ENCODE assay signal across 36 mouse cellular contexts in the genomic region with DNA sequence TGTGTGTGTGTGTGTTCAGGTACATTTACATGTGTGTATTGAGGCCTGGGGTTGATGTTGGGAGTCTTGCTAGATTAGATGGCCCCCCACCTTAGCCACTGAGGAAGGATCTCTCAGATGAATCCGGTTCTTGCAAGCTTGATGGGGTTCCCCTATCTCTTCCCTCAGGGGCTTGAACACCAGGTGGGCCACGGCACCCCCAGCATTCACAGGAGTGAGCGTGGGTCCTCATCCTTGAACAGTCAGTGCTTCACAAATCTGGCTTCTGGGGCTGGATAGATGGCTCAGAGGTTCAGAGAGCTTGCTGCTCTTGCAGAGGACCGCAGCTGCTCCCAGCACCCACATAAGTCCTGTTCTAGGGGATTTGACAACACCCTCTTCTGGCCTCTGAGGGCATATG. TPM values are rescaled to one million over a fixed set of nuclear protein-coding genes. Genes with fewer than 3 reads are reported as not detected.
"Had no signal": no experiment of that assay in that cellular context is flagged by ENCODE, and none has a peak within 500 bp of the region (broad histone marks: within the 10 kb centered on the region; RNA-seq: fewer than 3 reads in every experiment).

No protein-coding gene starts in this region.

- ATAC-seq: liver, embryonic 12.5 days; liver, postnatal 0 days; lung, postnatal 0 days; midbrain, embryonic 13.5 days; midbrain, embryonic 15.5 days; midbrain, embryonic 16.5 days had no signal

- H3K27ac ChIP-seq: limb, embryonic 12.5 days; limb, embryonic 13.5 days; limb, embryonic 15.5 days; liver, embryonic 12.5 days; liver, embryonic 13.5 days; liver, embryonic 14.5 days; liver, embryonic 15.5 days; lung, embryonic 15.5 days; macrophage; midbrain, embryonic 10.5 days; midbrain, embryonic 12.5 days; midbrain, embryonic 13.5 days; midbrain, embryonic 15.5 days; neural tube, embryonic 12.5 days had no signal

- H3K36me3 ChIP-seq: limb, embryonic 12.5 days; limb, embryonic 13.5 days; limb, embryonic 15.5 days; liver, embryonic 12.5 days; liver, embryonic 13.5 days; liver, embryonic 15.5 days; lung, embryonic 15.5 days; midbrain, embryonic 10.5 days; midbrain, embryonic 12.5 days; midbrain, embryonic 13.5 days; midbrain, embryonic 15.5 days; neural tube, embryonic 12.5 days had no signal

- H3K4me1 ChIP-seq: limb, embryonic 12.5 days; limb, embryonic 13.5 days; limb, embryonic 15.5 days; liver, embryonic 12.5 days; liver, embryonic 13.5 days; liver, embryonic 15.5 days; lung, embryonic 15.5 days; megakaryocyte, embryonic 14.5 days; midbrain, embryonic 10.5 days; midbrain, embryonic 12.5 days; midbrain, embryonic 13.5 days; midbrain, embryonic 15.5 days; neural tube, embryonic 12.5 days had no signal

- H3K9me3 ChIP-seq: limb, embryonic 12.5 days; limb, embryonic 13.5 days; limb, embryonic 15.5 days; liver, embryonic 12.5 days; liver, embryonic 13.5 days; liver, embryonic 15.5 days; lung, embryonic 15.5 days; midbrain, embryonic 10.5 days; midbrain, embryonic 12.5 days; midbrain, embryonic 13.5 days; midbrain, embryonic 15.5 days; neural tube, embryonic 12.5 days had no signal

- DNase-seq: left cerebral cortex, postnatal 4 days; liver; liver, embryonic 13.5 days; liver, postnatal 0 days; lung, adult 18-20 months; lung, adult 2 months; lung, postnatal 14 days; lung, postnatal 36 days; lung, postnatal 4 days had no signal

- H3K4me2 ChIP-seq: limb, embryonic 12.5 days; limb, embryonic 13.5 days; limb, embryonic 15.5 days; liver, embryonic 11.5 days; liver, embryonic 12.5 days; liver, embryonic 13.5 days; liver, embryonic 15.5 days; lung, embryonic 14.5 days; lung, embryonic 15.5 days; midbrain, embryonic 11.5 days; midbrain, embryonic 12.5 days; midbrain, embryonic 13.5 days; midbrain, embryonic 15.5 days; neural tube, embryonic 12.5 days had no signal

- H3K9ac ChIP-seq: limb, embryonic 12.5 days; limb, embryonic 13.5 days; limb, embryonic 15.5 days; liver, embryonic 12.5 days; liver, embryonic 13.5 days; liver, embryonic 14.5 days; liver, embryonic 15.5 days; liver, postnatal 0 days; lung, embryonic 14.5 days; lung, embryonic 15.5 days; midbrain, embryonic 12.5 days; midbrain, embryonic 13.5 days; midbrain, embryonic 15.5 days; neural tube, embryonic 12.5 days had no signal

- H3K27me3 ChIP-seq: limb, embryonic 12.5 days; limb, embryonic 13.5 days; limb, embryonic 15.5 days; liver, embryonic 13.5 days; lung, embryonic 15.5 days; midbrain, embryonic 12.5 days; midbrain, embryonic 13.5 days; midbrain, embryonic 15.5 days; neural tube, embryonic 12.5 days had no signal

- H3K4me3 ChIP-seq: limb, embryonic 12.5 days; limb, embryonic 13.5 days; limb, embryonic 15.5 days; liver, embryonic 12.5 days; liver, embryonic 13.5 days; liver, embryonic 15.5 days; lung, embryonic 15.5 days; megakaryocyte, embryonic 14.5 days; midbrain, embryonic 10.5 days; midbrain, embryonic 12.5 days; midbrain, embryonic 13.5 days; midbrain, embryonic 15.5 days; myocyte; neural tube, embryonic 12.5 days had no signal

RNA-seq across cellular contexts. Expression of a gene that starts 26.7 kb away (rescaled TPM):
- total RNA-seq: liver, adult 2 months; megakaryocyte progenitor cell, adult 5-6 weeks; megakaryocyte, adult 5-6 weeks; megakaryocyte-erythroid progenitor cell, adult 5-6 weeks; monocyte, adult 5-6 weeks had no signal
- polyA plus RNA-seq: limb, embryonic 15.5 days; liver, adult 2 months; liver, embryonic 11.5 days; liver, embryonic 12.5 days; liver, embryonic 13.5 days; liver, embryonic 15.5 days; liver, embryonic 16.5 days; lung, adult 2 months; lung, embryonic 15.5 days; lung, embryonic 16.5 days; lung, postnatal 0 days; macrophage; myocyte had no signal
